Mouse (Mus musculus) embryonic fibroblast, embryonic 13.5 days (primary cell): ENCODE data around the gene Pygb.

Source experiments
- CTCF ChIP-seq: IDR thresholded peaks from 2 replicates; pipeline ENCODE4 v1.5.1; 2011; ENCODE audit warnings: mild to moderate bottlenecking, control low read depth, low read length, moderate library complexity, borderline replicate concordance; ENCODE audit not compliant: insufficient read depth
- POLR2A ChIP-seq: IDR thresholded peaks from 2 replicates; pipeline ENCODE4 v1.6.1; 2011; ENCODE audit warnings: low read depth, mild to moderate bottlenecking, control low read depth, low read length, moderate library complexity

DNA sequence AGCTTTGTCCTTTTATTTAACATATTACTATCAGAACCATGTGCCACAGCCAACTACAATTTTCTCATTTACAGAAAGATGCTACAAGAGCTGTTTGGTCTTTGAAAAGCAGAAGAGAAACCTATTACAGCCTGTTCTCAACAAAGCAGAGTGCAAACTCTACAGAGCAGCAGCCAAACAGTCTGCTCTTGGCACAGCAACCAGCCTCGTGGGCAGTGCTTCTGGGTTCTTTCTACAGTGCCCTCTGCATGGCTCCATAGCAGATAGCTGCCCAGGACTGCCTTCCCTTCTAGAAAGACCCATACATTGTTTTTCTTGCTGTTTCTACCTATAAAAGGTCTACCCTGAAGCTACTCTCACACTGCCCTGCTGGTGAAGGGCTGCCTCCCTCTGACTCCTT lies 58.3 kb downstream of the Pygb start:
- TF ChIP-seq POLR2A (no peak), CTCF (no peak)
